Mouse (Mus musculus): ENCODE data around the gene Tifab.

The Tifab gene

GRCm38 (mm10) chr13:56142382-56143150 lies 36.1 kb downstream of the Tifab start:
- in situ Hi-C loops (cut with MboI, MseI) = no loop called here

GRCm38 (mm10) chr13:56139167-56139751 lies 39.4 kb downstream of the Tifab start:
- in situ Hi-C loops (cut with MboI, MseI) = no loop called here

- in situ Hi-C loops (cut with MboI, MseI) = no loop called here
These were observed 42.5 kb downstream of the Tifab start, which contains the start of gene H2afy for GRCm38 (mm10) chr13:56136200-56136599. H2afy (minus strand) TSS chr13:56136361.

- in situ Hi-C loops (cut with MboI, MseI) = no loop called here
These were observed 43.2 kb downstream of the Tifab start for GRCm38 (mm10) chr13:56135231-56136052.

- in situ Hi-C loops (cut with MboI, MseI) = no loop called here
These were observed 44.0 kb downstream of the Tifab start for GRCm38 (mm10) chr13:56134631-56135181.

- in situ Hi-C loops (cut with MboI, MseI) = no loop called here
These were observed 44.7 kb downstream of the Tifab start for GRCm38 (mm10) chr13:56134031-56134430.

- in situ Hi-C loops (cut with MboI, MseI) = no loop called here
These were observed 45.7 kb downstream of the Tifab start for GRCm38 (mm10) chr13:56132941-56133340.

GRCm38 (mm10) chr13:56132326-56132936 lies 46.3 kb downstream of the Tifab start:
- in situ Hi-C loops (cut with MboI, MseI) = no loop called here

GRCm38 (mm10) chr13:56130544-56130943 lies 48.1 kb downstream of the Tifab start:
- in situ Hi-C loops (cut with MboI, MseI) = no loop called here

- in situ Hi-C loops (cut with MboI, MseI) = no loop called here
These were observed 49.1 kb downstream of the Tifab start for GRCm38 (mm10) chr13:56129578-56129977.

GRCm38 (mm10) chr13:56129014-56129413 lies 49.7 kb downstream of the Tifab start:
- in situ Hi-C loops (cut with MboI, MseI) = no loop called here

- in situ Hi-C loops (cut with MboI, MseI) = no loop called here
These were observed 53.1 kb downstream of the Tifab start for GRCm38 (mm10) chr13:56125632-56126031.
